Mouse (Mus musculus) erythroblast, embryonic 14.5 days (primary cell): ENCODE results near the gene Gab2.

Source experiments
- GATA1 ChIP-seq: IDR thresholded peaks from 2 replicates; pipeline ENCODE4 v1.6.1; 2012; ENCODE audit warnings: low read length, inconsistent platforms, mixed read lengths
- TAL1 ChIP-seq: IDR thresholded peaks from 3 replicates; pipeline ENCODE4 v1.6.1; 2012; ENCODE audit warnings: low read length, inconsistent platforms, mixed read lengths

DNA sequence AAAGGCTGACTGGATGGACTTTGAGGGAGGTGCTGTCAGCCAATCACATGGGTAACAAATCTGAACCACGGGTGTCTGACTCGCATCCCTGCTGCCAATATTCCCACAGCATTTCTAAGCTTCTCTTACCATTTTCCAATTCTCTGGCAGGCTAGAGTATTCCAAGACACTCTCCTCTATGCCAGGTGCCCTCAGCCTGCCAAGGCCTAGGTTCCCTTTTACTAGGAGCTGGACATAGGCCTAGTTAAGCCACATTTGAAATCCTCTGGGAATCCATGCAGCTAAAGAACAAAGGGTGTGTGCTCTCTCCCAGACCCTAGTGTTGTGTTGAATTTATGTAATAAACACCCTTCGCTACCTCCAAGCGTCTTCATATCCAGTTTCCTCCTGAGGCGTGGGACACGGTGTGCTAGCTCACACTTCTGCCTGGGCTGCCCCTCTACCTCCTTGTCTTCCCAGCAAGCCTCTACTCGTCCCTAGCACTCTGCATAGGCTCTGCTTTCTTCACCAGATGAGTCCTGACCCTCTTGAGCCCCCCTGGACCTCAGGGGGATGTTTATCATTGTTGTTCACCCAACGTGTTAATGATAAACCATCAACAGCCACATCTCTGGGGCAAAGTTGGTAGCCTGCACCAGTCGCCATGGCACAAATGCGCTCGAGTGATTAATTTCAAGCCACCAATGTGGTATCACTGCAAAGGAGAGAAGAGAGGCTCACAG lies 270.6 kb downstream of the Gab2 start:
- no peak for TF ChIP-seq GATA1
- no peak for TF ChIP-seq TAL1
